Mouse (Mus musculus): ENCODE data around the gene Abcb9. TPM values are rescaled to one million over a fixed set of nuclear protein-coding genes. Genes with fewer than 3 reads are reported as not detected.

Gene Abcb9
- 5.8 and 6.3 TPM in 2 replicates for polyA plus RNA-seq (2012; rRNA removed)

GRCm38 (mm10) chr5:124095596-124096232, at the start of gene Abcb9:
Abcb9 (minus strand) TSS chr5:124095798.

GRCm38 (mm10) chr5:124115990-124116845, 20.6 kb upstream of the Abcb9 start, which contains the start of gene Arl6ip4:
Arl6ip4 (plus strand) TSS chr5:124116089.

GRCm38 (mm10) chr5:124111742-124112497, 16.3 kb upstream of the Abcb9 start, which contains the start of gene Ogfod2:
Ogfod2 (plus strand) TSS chr5:124112297.

GRCm38 (mm10) chr5:124032001-124032508, 63.5 kb downstream of the Abcb9 start, which contains the start of gene Vps37b:
Vps37b (minus strand) TSS chr5:124032270.

Other genes with a start within 250 kb of the Abcb9 start
- gene Hcar2, start 230.3 kb downstream of the Abcb9 start, polyA plus RNA-seq (2012; rRNA removed), result 0.07 and 0.31 TPM in 2 replicates
- gene Hcar1, start 215.8 kb downstream of the Abcb9 start, polyA plus RNA-seq (2012; rRNA removed), result 0.32 and 0.34 TPM in 2 replicates
- gene Denr, start 188.6 kb downstream of the Abcb9 start, polyA plus RNA-seq (2012; rRNA removed), result 75.0 and 82.4 TPM in 2 replicates
- 1.7 and 3.1 TPM in 2 replicates for gene Gm43518, start 168.4 kb downstream of the Abcb9 start, polyA plus RNA-seq (2012; rRNA removed)
- gene Ccdc62, start 165.1 kb downstream of the Abcb9 start, polyA plus RNA-seq (2012; rRNA removed), result 6.9 and 7.0 TPM in 2 replicates
- 21.5 and 22.6 TPM in 2 replicates for gene Hip1r, start 122.2 kb downstream of the Abcb9 start, polyA plus RNA-seq (2012; rRNA removed)
- gene Vps37b, start 63.5 kb downstream of the Abcb9 start, polyA plus RNA-seq (2012; rRNA removed), result 75.9 and 94.4 TPM in 2 replicates
- gene Ogfod2, start 16.5 kb upstream of the Abcb9 start, polyA plus RNA-seq (2012; rRNA removed), result 34.7 and 38.1 TPM in 2 replicates
- gene Arl6ip4, start 20.3 kb upstream of the Abcb9 start, polyA plus RNA-seq (2012; rRNA removed), result 88.9 and 93.8 TPM in 2 replicates
- gene Pitpnm2, start 154.0 kb upstream of the Abcb9 start, polyA plus RNA-seq (2012; rRNA removed), result 41.9 and 43.8 TPM in 2 replicates
- 18.2 and 21.7 TPM in 2 replicates for gene Mphosph9, start 232.2 kb upstream of the Abcb9 start, polyA plus RNA-seq (2012; rRNA removed)
- gene 2810006K23Rik, start 232.3 kb upstream of the Abcb9 start, polyA plus RNA-seq (2012; rRNA removed), result 10.9 and 13.0 TPM in 2 replicates

Data from central nervous system, embryonic 14 days (tissue).